Mouse (Mus musculus) bone marrow macrophage, adult 2 months (primary cell): Measurements from ENCODE around the gene Fth1. TPM values are rescaled to one million over a fixed set of nuclear protein-coding genes. Genes with fewer than 3 reads are reported as not detected.
A peak's percentile ranks its signal among the peaks of the same experiment; 100 is the strongest.
"Not testable (repeated sequence)": the region's sequence is repeated elsewhere in the genome, so short reads cannot be mapped to it uniquely, and the experiment has no call there.

Source experiments
- H3K27ac ChIP-seq: 2 replicates; pipeline ENCODE4 v1.5.1; 2012; ENCODE audit warnings: low read depth, low read length; ENCODE audit not compliant: insufficient read depth
- H3K4me1 ChIP-seq: 2 replicates; pipeline ENCODE4 v1.6.1; 2012; ENCODE audit warnings: low read length; ENCODE audit not compliant: control insufficient read depth, insufficient read depth
- H3K4me3 ChIP-seq: 2 replicates; pipeline ENCODE4 v1.5.1; 2012; ENCODE audit warnings: mild to moderate bottlenecking, low read length, moderate library complexity; ENCODE audit not compliant: insufficient read depth
- CTCF ChIP-seq: IDR thresholded peaks from 2 replicates; pipeline ENCODE4 v1.5.1; 2012; ENCODE audit warnings: low read depth, mild to moderate bottlenecking, low read length, moderate library complexity
- POLR2A ChIP-seq: IDR thresholded peaks from 2 replicates; pipeline ENCODE4 v1.6.1; 2012; ENCODE audit warnings: mild to moderate bottlenecking, low read depth, low read length, borderline replicate concordance
- polyA plus RNA-seq: library from polyadenylated mRNA; stranded (reverse); fragments of >200 nt; gene quantifications from 2 replicates; pipeline ENCODE4 v1.2.4, GENCODE M21; 2012; ENCODE audit not compliant: missing spikeins, insufficient read depth, insufficient read length

Gene Fth1
- polyA plus RNA-seq, 1 experiment = 20,335 TPM

DNA sequence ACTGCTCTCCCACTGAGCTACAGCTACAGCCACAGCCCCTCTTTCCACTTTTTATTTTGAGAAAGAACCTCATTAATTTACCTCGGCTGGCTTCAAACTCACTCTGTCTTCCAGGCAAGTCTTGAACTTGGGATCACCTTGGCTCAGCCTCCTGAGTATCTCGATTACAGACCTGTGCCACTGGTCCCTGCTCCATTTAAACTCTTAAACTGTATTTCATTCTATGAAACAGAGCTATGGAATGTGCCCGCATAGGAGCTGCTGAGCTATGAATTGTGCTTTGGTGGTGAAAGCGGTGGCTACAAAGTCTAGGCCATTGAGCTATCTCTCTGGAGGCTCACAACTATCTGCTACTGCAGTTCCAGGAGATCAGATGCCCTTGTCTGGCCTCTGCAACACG is 22.4 kb upstream of the Fth1 start:
- peak overlapping the region; percentile 99 for H3K27ac ChIP-seq
- peaks cover 45% of the 10 kb centered on the region for H3K4me1 ChIP-seq
- TF ChIP-seq CTCF (no peak), POLR2A (no peak)

DNA sequence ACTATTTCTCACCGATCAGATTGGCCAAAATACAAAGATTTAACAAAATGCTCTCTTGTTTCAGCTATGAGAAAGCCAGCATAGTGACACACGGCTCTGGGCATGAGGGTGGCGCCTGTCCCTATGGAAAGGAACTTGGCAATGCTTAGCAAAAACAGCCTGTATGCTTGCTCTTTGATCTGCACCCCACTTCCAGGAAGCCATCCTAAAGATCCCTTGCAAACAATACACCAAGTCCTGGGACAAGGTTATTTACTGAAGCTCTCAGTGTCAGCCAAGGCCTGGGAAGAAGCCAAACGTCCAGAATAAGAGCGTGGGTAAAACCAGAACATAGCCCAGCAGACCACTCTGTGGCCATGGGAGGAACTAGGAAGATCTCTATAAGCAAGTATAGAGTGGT is 19.6 kb upstream of the Fth1 start:
- no peak overlapping the region for H3K4me3 ChIP-seq
- peaks cover 54% of the 10 kb centered on the region for H3K4me1 ChIP-seq
- H3K27ac ChIP-seq = no peak overlapping the region
- TF ChIP-seq POLR2A (no peak), CTCF (no peak)

More for the DNA sequence above, 22.4 kb upstream of the Fth1 start:
- no peak overlapping the region for H3K4me3 ChIP-seq

DNA sequence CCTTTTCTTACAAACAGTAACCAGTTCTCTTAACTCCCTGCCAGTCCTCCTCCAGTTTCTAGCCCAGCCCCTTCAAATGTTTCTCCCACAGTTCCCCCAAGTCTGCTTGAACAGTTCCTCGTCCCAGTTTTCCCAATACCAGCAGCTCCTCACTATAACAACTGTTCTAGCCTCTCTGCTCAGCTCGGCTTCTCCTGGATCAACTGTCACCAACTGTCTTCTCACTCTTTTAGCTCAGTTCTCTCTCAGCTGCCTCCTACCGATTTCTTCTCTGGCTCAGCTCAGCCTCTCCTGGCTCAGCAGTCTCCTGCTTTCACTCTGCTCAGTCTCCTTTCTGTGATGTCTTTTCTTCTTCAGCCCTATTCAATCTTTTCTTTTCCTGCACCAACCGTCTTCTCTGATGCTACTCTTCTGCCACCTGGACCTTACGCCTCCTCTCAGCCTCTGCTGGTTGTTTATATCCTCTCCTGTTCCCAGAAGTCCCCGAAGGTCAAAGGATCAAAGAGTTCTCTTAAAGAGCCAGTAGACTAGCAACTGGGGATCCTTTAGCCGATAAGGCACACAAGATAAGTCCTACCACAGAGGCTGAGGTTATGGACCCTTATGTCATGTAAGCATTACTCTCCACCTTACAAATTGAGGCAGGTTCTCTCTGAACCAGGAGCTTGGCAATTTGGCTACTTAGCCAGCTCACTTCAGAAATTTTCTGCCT is 16.0 kb upstream of the Fth1 start:
- peaks cover 41% of the 10 kb centered on the region for H3K4me1 ChIP-seq
- no peak overlapping the region for H3K4me3 ChIP-seq
- no peak overlapping the region for H3K27ac ChIP-seq
- no peak for TF ChIP-seq POLR2A
- no peak for TF ChIP-seq CTCF

DNA sequence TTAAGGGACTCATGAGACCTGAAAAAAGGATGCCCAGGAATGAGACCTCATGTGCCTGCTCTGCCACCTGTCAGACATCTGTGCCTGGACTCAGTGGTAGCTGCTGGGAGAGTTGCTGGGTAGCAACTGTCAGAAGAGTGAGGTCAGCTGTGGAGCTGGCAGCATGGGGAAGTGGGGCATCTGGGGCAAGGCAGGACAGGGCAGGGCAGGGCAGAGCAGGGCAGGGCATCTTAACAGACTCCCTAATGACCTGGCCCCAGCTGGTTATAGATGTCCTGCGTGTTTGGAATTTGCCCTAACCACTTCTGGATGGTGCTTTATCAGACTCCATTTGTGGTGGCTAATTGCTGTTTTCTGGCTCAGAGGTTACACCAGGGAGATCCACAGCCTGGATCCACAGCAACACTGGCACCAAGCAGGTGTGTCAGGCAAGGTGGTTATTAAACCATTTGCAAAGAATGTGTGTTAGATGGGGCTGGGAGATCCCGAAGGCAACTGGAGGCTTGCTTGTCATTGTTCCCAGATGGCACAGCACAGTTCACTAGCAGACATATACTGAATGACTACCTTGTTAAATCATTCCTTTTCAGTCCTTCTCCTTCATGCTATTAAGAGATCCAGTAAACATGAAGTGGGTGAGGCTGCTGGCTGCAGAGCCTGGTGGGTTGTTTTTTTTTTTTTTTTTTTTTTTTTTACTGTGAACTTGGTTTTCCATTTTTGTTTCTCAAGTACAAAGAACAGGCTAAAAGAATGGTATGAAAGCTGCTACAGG is 14.1 kb upstream of the Fth1 start:
- Histone ChIP-seq H3K4me1 (peaks cover 49% of the 10 kb centered on the region), H3K4me3 (no peak overlapping the region), H3K27ac (peak overlapping the region; percentile 2; the same call in 1 of the 2 replicates)
- TF ChIP-seq POLR2A = no peak
- no peak for TF ChIP-seq CTCF

DNA sequence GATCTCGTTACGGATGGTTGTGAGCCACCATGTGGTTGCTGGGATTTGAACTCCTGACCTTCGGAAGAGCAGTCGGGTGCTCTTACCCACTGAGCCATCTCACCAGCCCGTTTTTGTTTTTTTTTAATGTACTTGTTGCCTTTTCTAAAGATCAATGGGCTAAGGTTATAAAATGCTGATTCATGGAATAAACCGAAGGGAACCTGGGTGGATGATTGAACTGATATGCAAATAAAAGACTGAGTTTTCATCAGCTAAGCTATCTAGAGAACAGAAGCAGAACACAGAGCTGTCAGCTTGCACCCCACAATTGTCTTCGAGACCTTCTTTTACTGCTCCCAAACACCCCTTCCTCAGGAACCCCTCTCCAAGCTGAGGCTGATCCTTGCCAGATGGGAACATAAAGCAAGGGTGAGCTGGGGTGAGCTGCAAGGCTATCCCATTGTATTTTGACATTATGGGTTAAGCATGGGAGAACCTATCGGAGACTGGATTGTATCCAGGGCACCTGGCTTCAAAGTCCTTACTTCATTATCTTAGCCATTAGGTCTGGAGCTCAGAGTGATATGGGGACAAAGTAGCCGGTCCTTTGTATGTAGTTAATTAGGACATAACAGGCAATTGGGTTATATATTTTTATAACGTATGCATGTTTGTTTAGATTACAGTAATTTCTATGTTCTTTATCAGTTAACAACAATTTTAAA is 12.2 kb upstream of the Fth1 start:
- no peak overlapping the region for H3K27ac ChIP-seq
- H3K4me1 ChIP-seq = peaks cover 66% of the 10 kb centered on the region
- TF ChIP-seq POLR2A = no peak
- no peak for TF ChIP-seq CTCF

DNA sequence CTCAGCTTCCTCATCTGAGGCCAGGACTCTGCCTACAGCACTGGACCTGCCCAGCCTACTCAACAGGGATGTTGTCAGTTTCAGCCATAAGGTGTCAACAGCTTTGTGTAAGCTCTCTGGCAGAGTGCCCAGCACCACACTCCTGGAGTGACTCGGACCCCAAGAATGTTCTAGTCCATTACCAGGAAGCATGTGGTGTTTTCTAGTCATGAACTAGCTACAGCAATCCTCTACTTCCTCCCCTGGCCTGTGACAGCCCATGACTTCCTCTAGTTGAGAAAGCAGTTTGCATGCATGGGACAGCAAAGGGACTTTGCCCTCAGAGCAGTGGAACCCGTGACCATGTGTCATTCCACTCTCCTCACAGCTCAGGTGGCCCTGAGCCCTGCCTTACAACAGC is 5.5 kb upstream of the Fth1 start:
- H3K4me3 ChIP-seq = not testable (repeated sequence)
- peak overlapping the region; percentile 99 for H3K27ac ChIP-seq
- H3K4me1 ChIP-seq = peaks cover 80% of the 10 kb centered on the region

More for the DNA sequence above, 12.2 kb upstream of the Fth1 start:
- no peak overlapping the region for H3K4me3 ChIP-seq

DNA sequence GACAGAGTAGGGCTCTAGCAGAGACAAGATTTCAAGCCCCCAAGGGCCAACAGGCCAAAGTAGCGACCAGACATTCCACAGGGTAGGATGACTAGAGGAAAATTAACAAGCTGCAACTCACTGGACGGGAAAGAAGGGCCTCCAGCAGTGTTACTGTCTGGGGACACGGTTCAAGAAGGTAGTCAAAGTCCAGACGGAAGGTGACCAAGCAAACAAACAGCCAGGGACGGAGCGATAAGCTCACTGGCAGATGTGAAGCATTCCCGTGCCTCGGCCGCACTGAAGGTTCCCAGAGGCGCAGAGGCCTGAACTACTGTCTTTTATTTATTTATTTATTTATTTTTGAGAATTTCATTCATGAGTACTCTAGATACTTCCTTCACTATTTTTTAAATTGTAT is 3.3 kb upstream of the Fth1 start:
- Histone ChIP-seq H3K4me3 (no peak overlapping the region), H3K4me1 (peaks cover 68% of the 10 kb centered on the region), H3K27ac (peak overlapping the region; percentile 99)
- TF ChIP-seq CTCF = no peak
- no peak for TF ChIP-seq POLR2A

DNA sequence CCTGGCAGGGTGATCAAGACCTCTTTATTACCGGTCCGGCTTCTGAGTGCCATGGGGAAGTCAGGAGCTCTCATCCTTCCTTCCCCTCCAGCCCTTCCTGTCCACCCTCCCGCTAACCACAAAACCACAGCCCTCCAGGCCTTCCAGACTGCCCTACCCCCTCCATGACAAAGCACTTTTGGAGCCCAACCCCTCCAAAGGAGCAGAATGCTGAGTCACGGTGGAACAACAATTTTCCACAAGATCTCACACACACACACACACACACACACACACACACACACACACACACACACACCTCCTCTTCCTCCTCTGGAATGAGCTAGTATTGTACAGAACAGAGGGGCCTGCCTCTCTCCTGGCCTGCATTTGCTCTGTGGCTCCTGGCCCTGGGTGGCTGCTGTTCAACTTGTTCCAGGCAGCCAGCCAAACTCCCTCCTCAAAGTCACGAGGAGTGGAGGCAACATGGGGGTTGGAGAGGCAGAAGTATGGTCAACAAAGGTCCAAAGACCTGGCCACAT is 1.9 kb upstream of the Fth1 start:
- TF ChIP-seq POLR2A (no peak), CTCF (no peak)
- peak overlapping the region; percentile 2; the same call in 1 of the 2 replicates for H3K4me3 ChIP-seq
- peaks cover 55% of the 10 kb centered on the region for H3K4me1 ChIP-seq
- peak overlapping the region; percentile 99 for H3K27ac ChIP-seq

DNA sequence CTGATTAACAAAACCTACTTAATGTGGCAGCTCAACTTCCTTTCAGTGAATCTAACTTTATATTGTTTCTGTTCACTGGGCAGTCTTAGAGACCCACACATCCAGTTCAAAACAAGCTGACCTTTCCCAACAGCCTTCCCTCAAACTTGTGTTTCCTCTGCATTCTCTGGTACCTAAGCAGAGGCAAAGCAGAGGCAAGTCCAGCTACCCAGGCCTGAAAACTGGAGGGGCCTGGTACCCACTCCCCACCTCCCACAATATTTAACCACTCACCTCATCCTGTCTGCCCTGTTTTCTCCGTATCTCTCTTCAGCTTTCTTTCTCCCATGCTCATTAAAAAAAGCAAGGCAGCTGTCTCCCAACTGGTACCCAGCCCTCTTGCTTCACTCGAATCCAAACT is 1.2 kb upstream of the Fth1 start:
- peaks cover 50% of the 10 kb centered on the region for H3K4me1 ChIP-seq
- no peak overlapping the region; the same call in 1 of the 2 replicates for H3K4me3 ChIP-seq
- peak overlapping the region; percentile 99 for H3K27ac ChIP-seq

More for the DNA sequence above, 1.2 kb upstream of the Fth1 start:
- no peak for TF ChIP-seq POLR2A
